Mouse (Mus musculus) cerebellum, adult 2 months (tissue): ENCODE measurements around the gene Id1.

ENCODE experiments used
- CTCF ChIP-seq: fragments of 200-500 bp; IDR thresholded peaks from 2 replicates; pipeline ENCODE4 v1.5.1; 2011; ENCODE audit warnings: low read depth, mild to moderate bottlenecking, control low read depth, low read length, moderate library complexity, borderline replicate concordance; ENCODE audit not compliant: insufficient read depth
- POLR2A ChIP-seq: fragments of 200-500 bp; IDR thresholded peaks from 2 replicates; pipeline ENCODE4 v1.6.1; 2011; ENCODE audit warnings: low read length, control low read depth, borderline replicate concordance; ENCODE audit not compliant: insufficient read depth

- TF ChIP-seq CTCF (no peak), POLR2A (no peak)
Measured at GRCm38 (mm10) chr2:152765045-152765674, 29.1 kb downstream of the Id1 start.
